Mouse (Mus musculus): Measurements from ENCODE around the gene 1700016K19Rik. TPM values are rescaled to one million over a fixed set of nuclear protein-coding genes. Genes with fewer than 3 reads are reported as not detected.
"Not testable (repeated sequence)": the region's sequence is repeated elsewhere in the genome, so short reads cannot be mapped to it uniquely, and the experiment has no call there.

Gene 1700016K19Rik
- total RNA-seq, 4 experiments from 2014 or later, result not detected

GRCm38 (mm10) chr11:75985948-75986347 lies 13.8 kb upstream of the 1700016K19Rik start:
- no peak for DNase-seq

DNA sequence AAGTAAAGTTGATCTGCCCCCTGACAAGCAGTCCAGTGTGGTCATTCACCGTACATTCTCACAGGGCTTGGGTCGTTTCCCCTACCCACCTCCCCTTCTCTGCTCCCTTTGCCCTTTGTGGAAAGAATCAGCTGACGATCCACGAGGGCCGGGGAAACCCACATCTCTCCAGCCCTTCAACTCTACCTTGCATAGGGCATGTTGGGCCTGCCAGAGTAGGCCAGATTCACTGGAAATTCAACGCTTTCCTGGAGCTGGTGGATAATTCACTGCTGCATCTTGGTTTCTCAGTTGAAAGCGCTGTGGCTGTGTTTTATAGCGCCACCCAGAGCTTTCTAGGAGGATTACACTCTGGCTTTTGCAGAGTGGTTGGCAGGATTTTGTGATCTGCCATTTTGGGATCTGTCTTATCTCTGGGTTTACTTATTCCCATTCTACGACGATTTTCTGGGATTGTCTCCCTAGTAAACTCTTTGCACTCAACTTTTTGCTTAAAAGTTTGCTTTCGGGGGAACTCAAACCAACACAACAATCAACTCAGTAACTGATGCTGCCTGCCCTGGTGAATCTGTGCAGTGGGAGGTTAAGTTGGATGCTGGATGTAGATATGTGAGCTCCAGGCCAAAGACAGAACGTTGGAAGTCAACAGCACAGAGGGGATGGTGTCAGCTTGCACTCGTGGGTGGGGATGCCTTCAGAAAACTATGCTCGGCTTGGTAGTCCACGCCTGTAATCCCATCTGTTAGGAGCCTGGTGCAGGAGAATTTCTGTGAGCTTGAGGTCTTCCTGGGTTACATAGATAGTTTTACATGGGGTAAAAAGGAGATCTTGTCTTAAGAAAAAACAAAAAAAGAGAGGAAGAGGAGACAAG lies 8.5 kb upstream of the 1700016K19Rik start:
- no peak for DNase-seq

- DNase-seq, result no peak
Measured at GRCm38 (mm10) chr11:75991911-75992310, 7.8 kb upstream of the 1700016K19Rik start.

GRCm38 (mm10) chr11:75992481-75992880 lies 7.2 kb upstream of the 1700016K19Rik start:
- DNase-seq, result no peak

- no peak for DNase-seq
Measured at GRCm38 (mm10) chr11:75994357-75994756, 5.4 kb upstream of the 1700016K19Rik start.

DNA sequence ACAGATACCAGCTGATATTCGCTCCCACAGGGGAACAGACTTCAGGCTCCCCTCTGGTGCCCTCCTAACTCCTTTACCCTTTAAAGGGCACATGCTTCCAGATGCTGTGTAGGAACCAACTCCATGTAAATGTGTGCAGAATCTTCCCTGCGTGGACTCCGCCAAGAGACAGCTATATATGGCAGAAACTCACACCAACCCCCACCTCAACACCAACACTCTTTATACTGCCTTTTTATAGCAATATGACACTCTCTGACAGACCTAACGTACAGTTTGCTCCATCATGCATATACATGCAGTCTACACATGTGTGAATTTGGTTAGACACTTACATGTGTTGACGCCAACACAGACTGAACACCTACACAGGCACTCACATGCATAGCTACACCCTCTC lies 989 bp downstream of the 1700016K19Rik start:
- no peak for DNase-seq

DNA sequence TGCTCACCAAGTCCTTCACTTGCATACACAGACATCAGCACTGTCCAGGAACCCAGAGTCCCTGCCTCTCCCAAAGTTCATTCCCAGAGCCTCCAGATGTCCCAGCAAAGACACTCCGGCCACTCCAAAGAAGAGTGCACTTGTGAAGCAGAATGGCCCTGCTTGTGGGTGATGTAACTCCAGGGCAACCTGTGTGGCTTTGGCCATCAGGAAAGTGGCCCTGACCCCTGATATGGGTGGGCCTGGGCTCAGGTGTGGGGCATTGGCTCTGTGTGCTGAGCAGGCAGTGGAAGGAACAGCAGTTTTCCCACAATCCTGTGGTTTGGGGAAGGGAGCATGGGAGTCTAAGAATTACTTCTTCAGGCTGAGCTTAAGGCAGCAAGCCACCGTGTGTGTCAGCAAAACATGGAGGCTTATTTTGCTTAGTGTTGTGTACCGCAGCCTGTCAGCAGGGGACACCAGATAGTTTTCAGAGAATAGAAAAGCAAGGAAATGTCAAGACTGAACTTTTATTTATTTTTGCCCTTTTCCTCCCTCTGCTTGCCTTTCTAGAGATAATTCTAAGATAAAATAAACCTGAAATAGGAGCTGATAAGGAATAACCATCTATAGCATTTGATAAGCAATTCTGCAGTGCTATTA lies 1.6 kb downstream of the 1700016K19Rik start:
- DNase-seq, result no peak

GRCm38 (mm10) chr11:76004276-76004675 lies 4.6 kb downstream of the 1700016K19Rik start:
- DNase-seq, result not testable (repeated sequence)

DNA sequence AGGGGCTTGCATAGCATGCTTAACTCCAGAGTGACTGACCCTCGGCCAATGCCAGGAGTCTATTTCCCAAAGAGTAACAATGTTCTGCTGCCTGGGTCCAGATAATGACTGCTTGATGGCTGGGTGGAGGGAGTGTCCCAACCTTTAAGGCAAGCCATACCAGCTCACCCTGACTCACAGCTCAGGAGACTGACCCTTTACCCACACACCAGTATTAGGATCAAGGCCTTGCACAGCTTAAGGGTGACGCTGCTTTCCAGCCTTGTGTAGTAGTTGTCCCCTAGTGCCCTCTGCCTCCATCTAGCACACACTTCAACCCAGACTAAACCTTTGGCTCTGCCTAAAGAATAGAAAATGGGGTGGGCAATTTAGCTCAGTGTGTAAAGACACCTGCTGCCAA lies 8.4 kb downstream of the 1700016K19Rik start:
- DNase-seq, result no peak

GRCm38 (mm10) chr11:76009101-76009500 lies 9.4 kb downstream of the 1700016K19Rik start:
- no peak for DNase-seq

DNA sequence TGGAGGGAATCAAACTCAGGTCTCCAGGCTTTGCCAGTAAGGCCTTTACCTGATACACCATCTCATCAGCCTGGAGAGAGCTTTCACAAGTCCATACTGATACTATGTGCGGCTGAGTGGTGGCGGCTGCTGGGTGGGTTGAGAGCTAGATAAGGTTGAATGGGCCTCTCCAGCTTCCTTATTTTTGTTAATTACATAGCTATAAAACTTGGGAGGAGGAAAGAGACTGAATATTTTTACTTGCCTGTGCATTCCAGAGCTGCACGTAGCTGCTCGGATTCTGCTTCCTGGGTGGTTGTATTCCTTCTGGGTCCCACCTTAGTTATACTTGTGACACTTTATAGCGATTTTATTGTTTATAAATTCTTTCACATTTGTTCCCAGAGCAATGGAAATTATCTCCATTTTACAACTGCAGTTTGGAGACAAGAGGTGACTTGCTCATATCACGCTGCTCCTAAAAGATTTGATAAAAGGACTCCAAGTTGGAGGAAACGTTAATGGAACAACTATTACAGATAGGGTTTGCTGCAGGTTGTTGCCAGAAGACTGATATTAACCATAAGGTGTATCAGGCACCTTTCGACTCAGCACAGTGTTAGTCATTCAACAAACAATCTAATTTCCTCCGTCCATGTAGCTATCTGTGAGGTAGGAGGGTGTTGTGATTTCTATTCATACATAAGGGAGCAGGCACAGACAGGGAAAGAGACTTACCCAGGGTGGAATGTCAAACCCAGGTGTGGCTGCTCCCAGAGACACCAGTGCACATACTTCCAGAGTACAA lies 11.3 kb downstream of the 1700016K19Rik start:
- no peak for DNase-seq

- DNase-seq, result no peak
Measured at GRCm38 (mm10) chr11:76015251-76015650, 15.5 kb downstream of the 1700016K19Rik start.

DNA sequence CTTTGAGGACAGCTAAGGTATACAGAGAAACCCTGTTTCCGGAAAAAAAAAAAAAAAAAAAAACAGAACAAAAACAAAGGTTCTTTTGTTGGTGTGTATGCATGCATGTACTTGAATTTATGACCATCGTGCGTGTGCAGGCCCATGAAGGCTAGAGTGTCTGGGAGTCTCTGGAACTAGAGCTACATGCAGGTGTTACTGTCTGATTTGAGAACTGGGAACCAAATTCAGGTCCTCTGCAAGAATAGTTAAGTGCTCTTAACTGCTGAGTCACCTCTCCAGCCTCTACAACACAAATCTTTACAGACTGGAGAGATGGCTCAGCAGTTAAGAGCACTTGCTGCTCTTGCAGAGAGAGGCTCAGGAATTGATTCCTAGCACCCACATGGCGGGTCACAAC lies 16.1 kb downstream of the 1700016K19Rik start:
- no peak for DNase-seq

DNA sequence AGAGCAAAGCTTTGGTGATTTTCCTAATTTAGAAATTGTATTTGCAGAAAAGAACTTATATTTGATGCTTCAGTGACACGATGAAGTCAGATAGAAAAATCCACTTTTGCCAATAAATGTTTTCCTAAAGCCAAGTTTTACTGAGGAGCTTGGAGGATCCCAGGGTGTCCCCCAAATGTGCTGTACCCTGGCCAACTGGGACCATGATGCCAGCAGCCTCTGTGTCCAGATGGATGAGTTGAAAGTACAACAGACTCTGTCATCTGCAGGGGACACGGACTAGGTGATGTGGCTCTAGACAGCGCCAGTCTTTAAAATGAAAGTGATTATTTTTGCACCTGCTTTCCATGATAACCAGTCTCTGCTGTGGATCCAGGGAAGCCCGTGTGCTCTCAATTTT lies 20.2 kb downstream of the 1700016K19Rik start:
- DNase-seq, result no peak

GRCm38 (mm10) chr11:76020916-76021315 lies 21.2 kb downstream of the 1700016K19Rik start:
- DNase-seq, result no peak

DNA sequence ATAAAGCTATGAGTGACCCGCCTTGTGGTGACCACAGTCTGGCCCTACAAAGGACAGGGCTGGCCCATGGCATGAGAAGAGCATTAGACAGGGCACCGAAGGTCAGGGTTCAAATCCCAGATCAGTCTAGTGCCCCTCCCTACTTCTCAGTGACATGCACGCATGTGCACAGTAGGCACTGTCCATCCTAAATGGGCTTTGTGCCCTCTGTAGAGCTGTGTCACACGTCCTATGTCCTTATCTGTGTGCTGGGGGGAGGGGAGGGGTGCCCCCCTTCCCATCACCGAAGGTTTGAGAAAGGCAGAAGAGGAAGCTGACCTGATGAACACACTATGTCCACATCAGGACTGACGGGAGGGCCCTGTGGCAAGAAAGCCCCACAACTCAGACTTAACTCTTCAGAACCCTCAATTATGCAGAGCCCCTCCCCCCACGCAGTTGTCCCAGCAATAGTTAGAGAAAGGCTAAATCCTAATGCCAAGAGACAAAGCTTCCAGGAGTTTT lies 25.4 kb downstream of the 1700016K19Rik start:
- DNase-seq, result no peak

GRCm38 (mm10) chr11:76026527-76027138 lies 26.9 kb downstream of the 1700016K19Rik start:
- no peak for DNase-seq

DNA sequence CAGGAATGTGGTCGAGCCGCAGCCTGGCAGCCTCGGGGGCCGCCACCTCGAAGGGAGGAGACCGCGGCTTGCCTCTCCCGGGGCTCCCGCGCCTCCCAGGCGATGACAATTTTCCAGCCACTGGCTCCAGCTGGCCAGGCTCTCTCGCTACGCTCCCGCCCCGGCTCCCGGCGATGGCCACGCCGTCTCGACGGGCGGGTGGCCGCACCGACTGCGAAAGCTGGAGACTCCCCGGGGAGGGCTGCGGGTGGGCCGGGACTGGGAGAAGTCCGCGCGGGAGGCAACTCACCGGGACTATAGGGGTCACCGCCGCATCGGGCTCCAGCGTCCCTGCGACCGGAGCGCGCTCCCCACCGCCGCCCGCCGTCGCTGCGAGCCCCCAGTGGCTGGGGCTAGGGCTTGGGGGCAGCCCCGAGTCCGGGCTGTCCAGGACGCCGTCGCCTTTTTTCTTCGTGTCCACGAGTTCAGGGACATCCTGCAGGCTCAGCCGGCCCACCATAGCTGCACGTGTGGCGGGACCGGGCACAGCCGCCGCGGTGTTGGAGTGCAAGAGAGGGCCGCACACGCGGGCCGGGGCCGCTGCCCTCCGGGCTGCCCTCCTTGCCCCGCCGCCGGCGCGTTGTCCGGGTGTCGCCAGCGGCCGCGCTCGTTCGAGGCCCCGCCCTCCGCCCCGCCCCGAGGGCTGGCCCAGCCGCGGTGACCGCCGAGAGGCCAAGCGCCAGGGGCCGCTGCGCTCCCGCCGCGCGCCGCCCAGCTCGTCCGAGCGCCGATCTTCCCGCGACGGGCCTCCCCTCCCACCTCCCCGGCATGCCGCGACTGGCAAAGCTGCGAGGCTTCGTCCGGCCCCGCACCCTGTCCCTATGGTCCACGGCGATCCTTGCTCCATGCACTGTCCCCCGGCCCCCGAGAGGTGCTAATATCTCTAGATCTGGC lies 27.7 kb downstream of the 1700016K19Rik start, which contains the start of gene Rflnb:
Gene Rflnb, minus strand, starts transcription at position 644 of the 933 bp plus-strand sequence.
- DNase-seq, result peak; percentile 79

DNA sequence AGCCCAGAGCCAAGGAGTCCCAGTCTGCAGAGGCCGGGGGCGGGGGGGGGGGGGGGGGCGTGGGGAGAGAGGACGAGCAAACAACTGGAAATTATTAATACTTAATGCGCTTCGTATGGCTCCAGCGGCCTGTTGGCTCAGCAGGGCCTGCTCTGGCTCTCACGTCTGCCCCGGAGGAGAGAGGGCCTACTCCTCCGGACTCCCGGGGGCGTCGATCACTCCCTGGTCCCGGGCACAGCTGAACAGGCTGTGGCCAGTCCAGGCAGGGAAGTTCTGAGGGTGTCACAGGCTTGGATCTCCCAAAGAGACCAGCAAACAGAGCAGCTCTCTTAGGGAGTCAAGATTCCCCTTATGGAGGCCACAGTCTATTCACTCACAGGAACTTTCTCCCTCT lies 28.4 kb downstream of the 1700016K19Rik start:
- no peak for DNase-seq

- no peak for DNase-seq
Measured at GRCm38 (mm10) chr11:76033359-76033758, 33.6 kb downstream of the 1700016K19Rik start.

DNA sequence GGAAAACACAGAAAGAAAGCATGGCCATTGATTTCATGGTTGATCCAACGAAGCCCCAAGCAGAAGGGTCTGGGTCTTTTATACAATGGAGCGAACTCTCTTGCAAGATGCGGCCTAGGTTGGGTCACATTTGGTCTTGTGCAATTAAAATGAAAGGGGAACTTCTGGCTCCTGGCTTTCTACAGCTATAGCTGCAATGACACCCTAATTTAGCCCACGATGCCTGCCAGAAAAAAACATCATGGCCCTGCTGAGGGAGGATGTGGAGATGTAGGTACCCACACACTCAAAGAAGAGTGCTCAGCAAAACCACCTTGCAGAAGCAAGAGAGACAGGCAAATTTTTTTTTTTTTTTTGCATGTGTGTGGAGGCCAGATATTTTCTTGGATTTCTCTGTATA lies 34.1 kb downstream of the 1700016K19Rik start:
- no peak for DNase-seq
